Mouse (Mus musculus): ENCODE data around the gene Gdf15. TPM values are rescaled to one million over a fixed set of nuclear protein-coding genes. Genes with fewer than 3 reads are reported as not detected.

Gene Gdf15
- polyA plus RNA-seq, 1 experiment from 2014 or later: not detected

GRCm38 (mm10) chr8:70608749-70609367 lies 23.4 kb downstream of the Gdf15 start, which contains the start of gene Ssbp4:
Gene Ssbp4 (minus strand): TSS chr8:70608872.
- peak; percentile 0; the same call in 1 of the 2 replicates for ATAC-seq (ENCODE audit: low read depth)

DNA sequence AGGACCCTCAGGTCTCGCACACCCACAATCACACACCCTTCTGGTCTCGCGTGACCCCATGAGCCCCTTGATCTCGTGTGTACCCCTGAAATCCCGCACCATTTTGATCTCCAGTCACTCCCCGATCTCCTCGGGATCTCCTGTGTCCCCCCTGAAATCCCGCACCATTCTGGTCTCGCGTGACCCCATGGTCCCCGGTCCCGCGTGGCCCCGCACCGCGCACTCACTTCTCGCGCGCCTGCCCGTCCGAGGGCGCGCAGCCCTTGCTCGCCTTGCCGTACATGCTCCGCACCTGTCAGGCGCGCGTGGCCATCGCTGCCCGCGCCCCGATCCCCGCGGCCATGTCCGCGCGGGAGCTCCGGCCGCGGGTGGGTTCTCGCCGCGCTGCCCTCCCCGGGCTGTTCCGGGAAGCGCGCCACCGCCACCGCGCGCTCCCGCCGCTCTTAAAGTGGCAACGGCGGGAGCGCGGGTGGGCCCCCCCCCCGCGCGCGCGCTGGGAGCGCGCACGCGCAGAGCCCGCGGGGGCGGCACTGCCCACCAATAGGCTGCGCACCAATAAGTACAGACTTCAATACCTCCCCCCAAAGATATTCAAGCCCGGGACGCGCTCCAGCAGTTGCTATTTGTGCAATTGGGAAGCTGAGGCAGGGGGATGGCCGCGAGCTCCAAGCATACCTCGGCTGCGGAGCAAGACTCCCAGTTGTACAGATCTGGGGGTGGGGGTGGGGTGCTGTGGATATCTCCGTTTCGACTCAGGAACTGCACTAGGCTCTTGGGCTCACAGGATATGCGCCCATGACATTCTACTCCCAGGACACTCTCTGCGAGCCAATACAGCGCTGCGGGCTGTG lies 24.1 kb downstream of the Gdf15 start:
- peak; percentile 9; the same call in 1 of the 2 replicates for ATAC-seq (ENCODE audit: low read depth)
- 2% methylated on average over 81 of the region's 84 CpGs for WGBS
- peaks cover 80% of the 10 kb centered on the region for H3K4me1 ChIP-seq (replicated peaks)
- H3K27ac ChIP-seq (replicated peaks): peak overlapping the region; percentile 93
- H3K9me3 ChIP-seq: no peaks in the 10 kb centered on the region
- no peaks in the 10 kb centered on the region for H3K27me3 ChIP-seq
- peak overlapping the region; percentile 92 for H3K9ac ChIP-seq
- H3K4me2 ChIP-seq: peak overlapping the region; percentile 88
- peak overlapping the region; percentile 82 for H3K4me3 ChIP-seq
- H3K36me3 ChIP-seq: peaks cover 1% of the 10 kb centered on the region; the same call in 1 of the 2 replicates

More at GRCm38 (mm10) chr8:70608749-70609367, 23.4 kb downstream of the Gdf15 start, which contains the start of gene Ssbp4:
- Histone ChIP-seq H3K36me3 (no peaks in the 10 kb centered on the region), H3K27ac (replicated peaks) (peak within 1 kb of the TSS; percentile 93), H3K4me3 (peak within 1 kb of the TSS; percentile 82), H3K27me3 (no peaks in the 10 kb centered on the region), H3K9me3 (no peaks in the 10 kb centered on the region), H3K4me2 (peak within 1 kb of the TSS; percentile 88), H3K4me1 (replicated peaks) (peaks cover 78% of the 10 kb centered on the region), H3K9ac (peak within 1 kb of the TSS; percentile 92)
- 5% methylated on average over 26 of the region's 26 CpGs for WGBS

GRCm38 (mm10) chr8:70607603-70607897 lies 24.7 kb downstream of the Gdf15 start:
- H3K27ac ChIP-seq (replicated peaks): peak overlapping the region; percentile 93
- no peaks in the 10 kb centered on the region for H3K27me3 ChIP-seq
- H3K9ac ChIP-seq: peak overlapping the region; percentile 92
- no peaks in the 10 kb centered on the region for H3K9me3 ChIP-seq
- no peak for ATAC-seq (ENCODE audit: low read depth)
- H3K36me3 ChIP-seq: peaks cover 7% of the 10 kb centered on the region
- H3K4me3 ChIP-seq: peak overlapping the region; percentile 82
- 21% methylated on average over 6 of the region's 6 CpGs for WGBS
- H3K4me2 ChIP-seq: peak overlapping the region; percentile 88
- peaks cover 80% of the 10 kb centered on the region for H3K4me1 ChIP-seq (replicated peaks)

GRCm38 (mm10) chr8:70606780-70607602 lies 25.3 kb downstream of the Gdf15 start:
- H3K4me2 ChIP-seq: peak overlapping the region; percentile 88
- peaks cover 81% of the 10 kb centered on the region for H3K4me1 ChIP-seq (replicated peaks)
- ATAC-seq (ENCODE audit: low read depth): no peak
- H3K27ac ChIP-seq (replicated peaks): 0 out of 2 replicates have a peak overlapping the region, but pooled peaks have one; percentile 9
- peaks cover 13% of the 10 kb centered on the region for H3K36me3 ChIP-seq
- H3K4me3 ChIP-seq: peak overlapping the region; percentile 82
- WGBS: 73% methylated on average over 18 of the region's 18 CpGs
- peak overlapping the region; percentile 92 for H3K9ac ChIP-seq
- H3K9me3 ChIP-seq: no peaks in the 10 kb centered on the region
- H3K27me3 ChIP-seq: no peaks in the 10 kb centered on the region

- ATAC-seq (ENCODE audit: low read depth): no peak
- Histone ChIP-seq H3K4me3 (peak overlapping the region; percentile 82; the same call in 1 of the 2 replicates), H3K9ac (no peak overlapping the region), H3K9me3 (no peaks in the 10 kb centered on the region), H3K4me2 (peak overlapping the region; percentile 88; the same call in 1 of the 2 replicates), H3K27me3 (no peaks in the 10 kb centered on the region), H3K36me3 (peaks cover 13% of the 10 kb centered on the region), H3K27ac (replicated peaks) (no peak overlapping the region), H3K4me1 (replicated peaks) (peaks cover 81% of the 10 kb centered on the region)
- WGBS: 88% methylated on average over 9 of the region's 9 CpGs
Observed at GRCm38 (mm10) chr8:70605871-70606779, 26.1 kb downstream of the Gdf15 start.

DNA sequence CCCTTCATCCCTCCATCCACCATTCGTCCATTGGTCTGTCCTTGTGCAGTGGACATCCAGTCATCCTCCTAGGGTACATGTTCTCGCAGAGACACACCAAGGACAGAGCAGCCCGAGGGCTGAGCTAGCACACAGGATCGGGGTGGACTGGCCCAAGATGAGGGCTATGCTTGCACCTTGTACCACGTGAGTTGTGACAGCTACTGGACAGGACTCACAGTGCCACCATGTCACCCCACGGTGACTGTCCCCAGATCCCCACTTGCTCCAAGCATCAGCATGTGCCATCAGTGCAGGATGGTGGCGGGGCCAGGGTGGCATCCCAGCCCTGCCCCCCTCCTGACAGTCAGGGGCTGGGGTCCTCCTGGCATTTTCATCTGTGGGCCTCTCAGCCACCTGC lies 27.7 kb downstream of the Gdf15 start:
- H3K27me3 ChIP-seq: no peaks in the 10 kb centered on the region
- no peak for ATAC-seq (ENCODE audit: low read depth)
- peaks cover 13% of the 10 kb centered on the region for H3K36me3 ChIP-seq
- peaks cover 81% of the 10 kb centered on the region for H3K4me1 ChIP-seq (replicated peaks)
- no peak overlapping the region for H3K4me3 ChIP-seq
- H3K9ac ChIP-seq: no peak overlapping the region
- H3K4me2 ChIP-seq: no peak overlapping the region
- no peak overlapping the region; the same call in 1 of the 2 replicates for H3K27ac ChIP-seq (replicated peaks)
- H3K9me3 ChIP-seq: no peaks in the 10 kb centered on the region
- 82% methylated on average over 7 of the region's 7 CpGs for WGBS

- 0 out of 2 replicates have a peak overlapping the region, but pooled peaks have one; percentile 18 for H3K27ac ChIP-seq (replicated peaks)
- ATAC-seq (ENCODE audit: low read depth): no peak
- H3K27me3 ChIP-seq: no peaks in the 10 kb centered on the region
- peaks cover 13% of the 10 kb centered on the region for H3K36me3 ChIP-seq
- no peak overlapping the region for H3K9ac ChIP-seq
- WGBS: 93% methylated on average over 13 of the region's 13 CpGs
- no peaks in the 10 kb centered on the region for H3K9me3 ChIP-seq
- H3K4me3 ChIP-seq: no peak overlapping the region
- H3K4me2 ChIP-seq: no peak overlapping the region
- H3K4me1 ChIP-seq (replicated peaks): peaks cover 85% of the 10 kb centered on the region
Observed at GRCm38 (mm10) chr8:70602139-70602811, 30.0 kb downstream of the Gdf15 start.

DNA sequence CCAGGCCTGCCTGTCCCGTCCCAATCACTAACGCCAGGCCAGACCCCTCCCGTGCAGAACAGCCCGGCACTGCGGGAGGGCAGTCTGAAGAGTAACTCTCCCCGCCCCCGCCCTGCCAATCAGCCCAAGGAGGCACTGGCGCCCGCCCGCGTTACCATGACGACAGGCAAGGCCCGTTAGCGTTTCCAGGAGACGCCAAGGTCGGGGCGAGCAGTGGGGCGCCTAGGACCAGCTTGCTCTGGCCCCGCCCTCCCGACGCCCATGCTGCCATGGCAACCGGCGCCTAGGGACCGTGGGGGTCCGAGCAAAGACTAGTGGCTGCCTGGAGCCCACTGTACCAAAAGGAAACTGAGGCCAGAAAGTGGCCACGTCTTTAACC lies 31.0 kb downstream of the Gdf15 start:
- H3K4me2 ChIP-seq: peak overlapping the region; percentile 52
- H3K4me1 ChIP-seq (replicated peaks): peaks cover 85% of the 10 kb centered on the region
- under 1% methylated on average over 26 of the region's 26 CpGs for WGBS
- no peaks in the 10 kb centered on the region for H3K9me3 ChIP-seq
- H3K4me3 ChIP-seq: peak overlapping the region; percentile 13
- H3K27me3 ChIP-seq: peaks cover 6% of the 10 kb centered on the region; the same call in 1 of the 2 replicates
- peak overlapping the region; percentile 52 for H3K9ac ChIP-seq
- peak overlapping the region; percentile 89 for H3K27ac ChIP-seq (replicated peaks)
- H3K36me3 ChIP-seq: peaks cover 22% of the 10 kb centered on the region
- peak; percentile 51 for ATAC-seq (ENCODE audit: low read depth)

DNA sequence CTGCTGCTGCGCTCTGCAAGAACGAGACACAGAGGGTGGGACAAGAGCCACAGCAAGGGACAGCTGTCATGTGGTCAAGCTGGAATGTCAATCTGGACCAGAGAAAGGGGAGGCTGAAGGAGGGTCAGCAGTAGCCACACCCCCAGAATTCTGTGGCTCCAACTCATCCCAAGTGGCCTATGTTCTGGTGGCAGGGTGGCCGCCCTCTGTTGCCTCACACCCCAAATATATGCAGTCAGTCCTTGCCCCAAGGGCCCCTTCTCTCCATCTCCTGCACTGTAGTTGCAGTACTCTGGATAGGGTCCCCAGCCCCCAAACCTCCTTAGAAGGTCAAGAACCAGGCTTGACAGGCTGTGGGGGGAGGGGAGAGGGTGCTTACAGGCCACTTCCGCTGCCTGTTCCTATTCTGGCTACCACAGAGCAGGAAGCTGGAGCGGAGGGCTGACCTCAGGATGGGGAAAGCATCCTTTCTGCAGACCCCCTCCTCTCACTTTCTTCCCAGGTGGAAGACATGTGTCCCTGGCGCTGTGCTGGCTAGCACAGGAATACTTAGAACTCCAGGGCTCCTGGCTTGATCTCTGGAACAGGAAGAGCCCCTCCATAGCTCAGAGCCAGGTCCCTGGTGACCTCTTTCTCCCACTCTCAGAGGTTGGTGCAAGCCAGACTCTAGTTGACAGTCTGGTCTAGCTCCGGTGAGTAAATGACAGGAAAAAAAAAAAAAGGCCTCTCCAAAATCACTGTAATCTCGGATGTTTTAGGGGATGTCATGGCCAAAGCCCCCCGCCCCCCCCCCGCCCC lies 31.6 kb downstream of the Gdf15 start:
- peak overlapping the region; percentile 52 for H3K4me2 ChIP-seq
- peaks cover 12% of the 10 kb centered on the region for H3K27me3 ChIP-seq
- peaks cover 28% of the 10 kb centered on the region for H3K36me3 ChIP-seq
- peak overlapping the region; percentile 13 for H3K4me3 ChIP-seq
- peak; percentile 7; the same call in 1 of the 2 replicates for ATAC-seq (ENCODE audit: low read depth)
- no peaks in the 10 kb centered on the region for H3K9me3 ChIP-seq
- H3K9ac ChIP-seq: peak overlapping the region; percentile 52
- peak overlapping the region; percentile 89 for H3K27ac ChIP-seq (replicated peaks)
- H3K4me1 ChIP-seq (replicated peaks): peaks cover 85% of the 10 kb centered on the region
- WGBS: 17% methylated on average over 10 of the region's 10 CpGs
